Mouse (Mus musculus): ENCODE results near the gene Tigd3.

The Tigd3 gene

GRCm38 (mm10) chr19:5874391-5874968 is 19.5 kb downstream of the Tigd3 start:
- DNase-seq, result no peak

GRCm38 (mm10) chr19:5872931-5873556 is 20.9 kb downstream of the Tigd3 start:
- DNase-seq, result no peak

GRCm38 (mm10) chr19:5872528-5872927 is 21.4 kb downstream of the Tigd3 start:
- DNase-seq, result no peak

- no peak for DNase-seq
These were observed 22.3 kb downstream of the Tigd3 start for GRCm38 (mm10) chr19:5871683-5872082.

DNA sequence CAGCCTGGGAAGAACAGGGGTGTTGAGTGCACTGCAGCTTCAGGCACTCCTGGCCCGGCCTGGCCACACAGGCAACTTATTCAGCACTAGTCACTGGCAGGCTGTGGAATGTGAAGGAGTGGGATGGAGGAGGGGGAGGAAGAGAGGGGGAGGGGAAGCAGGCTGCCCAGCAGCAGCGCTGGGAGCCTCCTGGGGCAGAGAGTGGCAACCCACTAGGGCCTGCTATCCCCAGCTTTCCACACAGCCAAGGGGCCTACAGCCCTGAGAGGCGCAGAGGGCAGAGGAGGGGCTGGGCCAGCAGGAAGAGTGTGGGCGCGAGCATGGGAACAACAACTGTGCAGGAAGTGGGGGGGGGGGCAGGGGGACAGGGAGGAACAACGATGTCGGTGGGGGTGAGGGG is 22.7 kb downstream of the Tigd3 start:
- no peak for DNase-seq

- no peak for DNase-seq
These were observed 25.9 kb downstream of the Tigd3 start for GRCm38 (mm10) chr19:5868096-5868495.

DNA sequence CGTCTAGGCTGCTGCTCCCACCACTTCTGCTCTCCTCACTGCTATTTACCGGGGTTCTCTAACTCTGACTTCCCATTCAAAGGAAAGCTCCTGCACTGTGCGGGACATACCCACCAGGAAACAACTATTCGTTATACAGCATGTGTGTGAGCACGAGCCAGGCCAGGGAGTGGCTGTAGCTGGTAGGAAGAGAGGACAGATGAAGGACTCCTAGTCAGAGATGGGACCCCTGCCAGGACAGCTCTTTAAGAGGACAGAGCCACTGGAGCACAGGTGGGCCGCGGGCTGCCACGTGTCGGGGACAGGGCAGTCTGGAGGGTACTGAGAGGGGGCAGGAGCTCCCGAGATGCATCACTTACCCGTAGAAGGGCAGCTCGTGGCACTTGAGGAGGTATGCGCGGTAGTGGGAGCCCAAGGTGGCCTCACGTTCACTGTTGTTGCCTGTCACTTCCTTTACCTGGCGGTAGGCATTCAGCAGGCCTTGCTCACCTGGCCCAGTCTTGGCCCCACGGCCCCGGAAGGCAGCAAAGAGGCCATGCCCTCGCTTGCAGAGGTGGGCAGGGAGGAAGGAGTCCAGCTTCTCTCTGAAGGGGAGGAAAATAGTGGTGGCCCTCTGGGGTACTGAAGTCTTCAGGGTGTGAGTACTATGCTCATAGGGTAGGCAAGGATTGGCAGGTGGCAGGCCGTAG is 29.1 kb downstream of the Tigd3 start:
- DNase-seq, result no peak

GRCm38 (mm10) chr19:5863776-5864175 is 30.2 kb downstream of the Tigd3 start:
- DNase-seq, result no peak

DNA sequence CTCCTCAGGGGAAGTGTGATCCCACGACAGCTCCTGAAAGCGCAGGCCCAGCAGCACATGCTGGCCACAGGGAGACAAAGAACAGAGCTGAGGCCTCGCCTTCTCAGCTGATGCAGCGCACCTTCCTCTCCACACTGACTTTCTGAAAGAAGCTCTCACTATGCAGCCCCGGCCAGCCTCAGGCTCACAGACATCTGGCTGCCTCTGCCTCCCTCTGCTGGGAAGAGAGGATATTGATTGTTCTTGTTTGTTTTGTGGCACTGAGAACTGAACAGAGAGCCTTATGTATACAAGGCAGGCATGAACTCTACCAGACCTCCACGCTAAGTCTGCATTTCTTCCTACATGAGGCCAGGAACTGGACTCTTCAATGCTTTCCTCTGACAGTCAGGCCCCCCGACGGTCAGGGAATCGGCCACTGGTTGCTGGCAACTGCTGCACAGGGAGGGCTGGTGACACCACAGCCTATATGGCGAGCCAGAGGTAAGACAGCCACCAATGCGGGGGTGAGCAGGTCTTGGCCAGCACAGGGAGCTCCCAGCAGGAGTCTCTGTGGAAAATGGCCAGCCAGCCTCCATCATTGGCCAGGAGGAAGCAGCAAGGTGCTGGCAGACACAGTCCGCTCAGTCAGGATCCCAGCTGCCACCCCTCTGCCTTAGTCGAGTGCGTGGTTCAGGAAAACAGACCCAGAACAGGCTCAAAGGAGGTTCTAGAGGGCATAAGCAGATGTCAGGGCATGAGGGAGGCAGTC is 31.4 kb downstream of the Tigd3 start:
- DNase-seq, result peak; percentile 45 to 64

DNA sequence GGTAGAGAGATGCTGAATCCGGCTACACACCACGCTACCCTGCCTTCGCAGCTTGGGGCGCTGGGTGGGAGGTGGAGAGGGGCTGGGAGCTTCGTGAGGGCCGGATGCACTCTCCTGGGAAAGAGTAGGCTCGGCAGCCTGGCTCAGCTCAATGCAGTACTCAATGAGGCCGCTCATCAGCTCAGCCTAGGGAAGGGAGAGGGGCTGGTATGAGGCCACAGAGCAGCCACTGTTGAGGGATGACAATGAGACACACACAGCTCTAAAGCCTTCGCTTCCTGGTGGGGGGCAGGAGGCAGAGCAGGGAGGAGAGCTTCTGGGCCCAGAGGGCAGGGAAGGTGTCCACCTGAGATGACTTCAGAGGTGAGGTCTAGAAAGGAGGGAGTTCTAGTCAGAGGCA is 37.3 kb downstream of the Tigd3 start:
- DNase-seq, result no peak

- no peak for DNase-seq
These were observed 41.8 kb downstream of the Tigd3 start for GRCm38 (mm10) chr19:5852035-5852722.

DNA sequence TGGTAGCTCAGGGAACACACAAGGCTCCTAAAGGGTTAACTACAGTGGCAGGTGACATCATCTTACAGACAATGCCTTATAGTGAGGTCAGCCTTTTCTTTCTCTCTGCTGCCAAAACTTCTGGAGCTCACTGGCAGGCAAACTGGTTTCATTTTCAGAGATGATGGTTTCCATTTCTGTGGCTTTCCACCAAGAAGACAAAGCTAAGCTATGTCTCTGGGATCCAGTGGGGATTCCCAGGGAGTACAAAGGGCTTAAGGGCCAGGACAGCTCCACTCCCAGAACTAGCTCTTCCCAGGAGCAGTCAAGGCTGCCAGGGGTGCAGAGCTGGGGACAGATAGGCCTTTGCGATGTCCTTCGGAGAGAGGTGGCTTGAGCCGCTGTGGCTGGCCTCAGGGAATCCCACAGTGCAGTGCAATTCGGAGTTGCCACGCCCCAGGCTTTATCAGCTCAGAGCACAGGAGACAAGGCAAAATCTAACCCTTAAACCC is 42.4 kb downstream of the Tigd3 start:
- DNase-seq, result no peak

- no peak for DNase-seq
These were observed 43.1 kb downstream of the Tigd3 start for GRCm38 (mm10) chr19:5850860-5851259.

- DNase-seq, result peak; percentile 96 to 97
These were observed 44.0 kb downstream of the Tigd3 start for GRCm38 (mm10) chr19:5849843-5850527.

DNA sequence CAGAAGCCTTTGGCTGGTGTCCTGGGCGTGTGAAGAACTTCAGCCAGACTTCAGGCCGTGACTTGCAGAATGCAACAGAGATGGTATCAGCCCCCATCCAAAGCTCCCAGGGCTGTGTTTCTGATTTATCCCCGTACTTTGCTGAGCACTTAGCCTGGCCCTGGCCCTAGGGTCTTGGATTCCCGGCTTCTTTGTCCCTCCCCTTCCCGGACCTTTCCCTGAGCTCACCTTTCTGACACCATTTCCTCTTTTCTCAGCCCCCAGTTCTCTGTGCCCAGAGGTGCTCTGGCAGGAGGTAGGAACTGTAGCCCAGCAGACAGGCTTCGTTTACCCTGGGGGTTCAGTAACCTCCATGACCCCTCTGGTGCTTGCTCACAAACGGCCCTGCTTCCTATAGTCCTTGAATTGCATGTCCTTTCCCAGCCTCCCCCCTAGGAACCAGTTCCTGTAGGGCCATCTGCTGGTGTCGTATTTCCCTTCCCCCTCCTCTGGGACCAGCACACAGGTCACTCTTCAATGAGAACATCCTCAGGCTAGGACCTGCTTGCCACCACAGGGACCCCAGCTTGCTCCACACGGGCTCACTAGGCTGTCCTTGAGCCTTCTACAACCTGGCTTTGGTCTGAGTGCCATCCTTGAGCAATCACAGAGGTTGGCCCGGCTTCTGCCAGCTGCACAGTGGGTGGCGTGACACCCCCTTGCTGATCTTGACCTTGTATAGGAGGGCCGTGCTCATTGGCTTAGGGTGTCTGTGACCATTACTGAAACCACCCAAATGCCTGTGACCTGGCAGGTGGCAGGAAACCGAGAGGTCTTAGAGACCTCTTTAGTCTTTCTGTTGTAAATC is 44.9 kb downstream of the Tigd3 start:
- peak; percentile 68 to 70 for DNase-seq

DNA sequence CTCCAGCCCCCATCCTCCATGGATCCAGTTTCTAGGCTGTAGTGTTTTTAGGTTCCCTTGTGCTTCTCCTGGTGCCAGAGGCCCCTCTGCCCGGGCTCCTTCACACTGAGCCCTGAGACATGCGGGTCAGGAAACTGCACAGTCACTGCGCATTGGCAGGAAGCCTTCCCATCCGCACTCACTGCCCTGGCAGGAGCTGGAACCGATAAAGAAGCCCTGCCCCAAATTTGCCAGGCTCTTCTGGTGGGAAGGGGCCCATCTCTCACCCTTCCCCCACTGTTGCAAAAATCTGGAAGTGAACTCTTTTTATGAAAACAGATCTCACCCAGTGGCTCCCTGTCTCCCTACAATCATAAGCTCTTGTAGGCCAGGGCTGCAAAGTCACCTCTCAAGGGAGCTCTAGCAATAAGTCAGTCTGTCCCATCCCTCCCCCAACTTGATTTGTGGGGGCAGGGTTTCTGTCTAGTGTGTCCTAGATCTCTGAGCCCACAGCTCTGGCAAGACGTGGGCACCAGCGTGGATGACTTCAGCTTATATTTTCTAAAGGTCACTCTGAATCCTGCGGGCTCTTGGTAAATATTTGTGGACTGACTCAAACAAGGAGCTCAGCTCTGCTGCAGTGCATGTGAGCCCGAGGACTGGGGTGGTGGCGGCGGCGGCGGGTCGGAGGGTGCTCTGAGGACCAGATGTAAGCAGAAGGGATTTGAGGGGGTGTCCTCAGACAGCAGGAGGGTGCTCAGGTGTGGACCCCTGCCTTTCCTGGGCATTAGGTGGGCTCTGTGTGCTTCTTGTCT is 45.7 kb downstream of the Tigd3 start:
- peak; percentile 78 to 83 for DNase-seq

DNA sequence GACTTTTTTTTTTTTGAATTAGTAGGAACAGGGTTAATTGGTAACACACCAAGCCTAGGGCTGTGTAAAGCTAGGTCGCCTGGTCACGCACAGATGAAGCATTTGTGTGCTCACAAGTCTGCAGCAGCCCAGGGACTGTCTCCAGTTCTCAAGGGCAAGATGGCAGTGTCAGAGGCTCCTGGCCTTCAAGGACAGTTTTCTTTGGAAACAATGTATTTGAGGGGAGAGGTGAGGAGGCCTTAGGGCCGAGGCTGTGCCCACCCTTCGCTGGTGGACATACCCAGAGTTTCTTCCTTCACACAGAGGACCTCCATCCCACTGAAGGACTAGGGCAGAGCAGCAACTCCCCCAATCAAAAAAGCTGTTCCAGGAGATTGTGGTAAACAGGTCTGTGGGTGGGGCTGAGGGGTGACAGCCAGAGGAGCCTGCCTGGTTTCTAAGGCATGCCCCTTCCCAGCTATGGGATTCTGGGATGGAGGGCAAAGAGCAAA is 46.6 kb downstream of the Tigd3 start:
- peak; percentile 56 to 66 for DNase-seq

DNA sequence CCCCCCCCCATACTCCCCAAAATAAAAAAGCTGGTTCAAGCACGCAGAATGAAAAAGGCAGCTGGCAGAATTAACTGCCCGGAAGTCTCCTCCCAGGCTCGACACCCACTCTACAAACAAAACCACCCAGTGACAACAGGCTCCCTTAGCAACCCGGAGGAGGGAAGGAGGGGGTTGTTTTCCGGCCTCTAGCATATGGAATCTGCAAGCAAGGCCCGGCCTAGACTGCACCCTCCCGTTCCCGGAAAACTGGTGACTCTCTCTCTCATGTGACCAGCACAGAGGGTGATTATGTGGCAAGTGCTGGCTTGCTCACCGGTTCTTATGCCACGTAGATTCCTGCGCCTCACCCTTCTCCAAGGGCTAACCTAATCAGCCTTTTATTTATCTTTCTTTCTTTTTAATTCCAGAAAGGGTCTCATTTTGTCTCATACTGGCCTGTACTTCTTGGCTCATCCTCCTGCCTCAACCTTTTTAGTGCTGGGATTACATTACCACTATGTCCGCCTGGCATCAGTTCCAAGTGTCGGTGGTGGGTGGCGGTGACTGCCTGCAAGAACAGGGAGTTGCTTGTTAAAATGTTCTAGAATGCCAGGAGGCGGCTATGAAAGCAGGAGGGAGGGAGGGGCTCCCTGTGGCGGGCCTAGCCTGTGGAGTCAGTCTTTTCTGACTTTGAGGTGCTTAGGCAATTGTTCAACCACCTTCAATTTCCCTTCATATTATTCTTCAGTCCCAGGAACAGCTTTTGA is 47.2 kb downstream of the Tigd3 start:
- peak; percentile 86 to 90 for DNase-seq

DNA sequence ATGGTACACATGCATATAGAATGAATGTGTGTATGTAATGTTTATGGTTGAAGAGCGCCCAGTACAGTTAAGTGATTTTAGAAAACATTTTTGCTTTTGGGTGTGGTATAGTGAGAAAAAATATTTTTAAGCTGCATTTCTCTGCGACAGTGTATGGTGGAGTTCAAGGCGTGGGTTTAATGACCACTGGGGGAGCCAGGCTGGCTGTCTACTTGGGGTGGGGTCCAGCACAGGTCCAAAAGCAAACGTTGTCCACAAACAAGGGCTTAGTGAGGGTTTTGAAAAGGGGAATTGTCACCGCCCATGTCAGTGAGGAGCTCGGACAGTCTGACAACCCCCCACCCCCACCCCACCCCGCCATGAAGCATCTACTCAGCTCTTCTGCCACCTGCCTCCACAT is 47.8 kb downstream of the Tigd3 start:
- DNase-seq, result peak; percentile 61 to 67

All from cerebellum, postnatal 25 days (tissue).